Mouse (Mus musculus) right cerebral cortex, postnatal 14 days (tissue): Measurements from ENCODE around the gene D5Ertd579e.
"Not testable (repeated sequence)": the region's sequence is repeated elsewhere in the genome, so short reads cannot be mapped to it uniquely, and the experiment has no call there.

Source experiments
- DNase-seq: peaks from one replicate; pipeline ENCODE4 v3.0.0; 2022

The D5Ertd579e gene

GRCm38 (mm10) chr5:36679918-36680598 is 15.8 kb downstream of the D5Ertd579e start:
- DNase-seq: no peak

DNA sequence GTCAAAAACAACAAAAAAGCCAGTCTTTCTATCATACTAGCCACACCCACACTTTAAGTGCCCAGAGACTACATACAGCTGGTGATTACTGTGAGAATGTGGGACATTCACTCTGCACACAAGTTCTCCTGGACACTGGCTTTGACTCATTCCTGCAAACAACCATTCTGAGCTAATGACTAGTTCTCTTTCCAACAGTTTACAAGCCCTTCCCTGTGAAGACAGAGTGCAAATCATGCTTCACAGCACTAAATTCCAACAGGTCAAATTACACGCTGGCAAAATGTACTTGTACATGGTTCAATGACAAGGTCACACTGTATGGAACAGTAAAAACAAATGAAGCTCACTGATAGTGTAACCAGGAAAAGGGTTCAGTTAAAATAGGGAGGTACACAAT is 17.0 kb downstream of the D5Ertd579e start:
- no peak for DNase-seq

GRCm38 (mm10) chr5:36677907-36678306 is 17.9 kb downstream of the D5Ertd579e start:
- no peak for DNase-seq

- DNase-seq: no peak
Measured at GRCm38 (mm10) chr5:36675466-36675865, 20.4 kb downstream of the D5Ertd579e start.

GRCm38 (mm10) chr5:36674658-36675433 is 21.0 kb downstream of the D5Ertd579e start:
- no peak for DNase-seq

DNA sequence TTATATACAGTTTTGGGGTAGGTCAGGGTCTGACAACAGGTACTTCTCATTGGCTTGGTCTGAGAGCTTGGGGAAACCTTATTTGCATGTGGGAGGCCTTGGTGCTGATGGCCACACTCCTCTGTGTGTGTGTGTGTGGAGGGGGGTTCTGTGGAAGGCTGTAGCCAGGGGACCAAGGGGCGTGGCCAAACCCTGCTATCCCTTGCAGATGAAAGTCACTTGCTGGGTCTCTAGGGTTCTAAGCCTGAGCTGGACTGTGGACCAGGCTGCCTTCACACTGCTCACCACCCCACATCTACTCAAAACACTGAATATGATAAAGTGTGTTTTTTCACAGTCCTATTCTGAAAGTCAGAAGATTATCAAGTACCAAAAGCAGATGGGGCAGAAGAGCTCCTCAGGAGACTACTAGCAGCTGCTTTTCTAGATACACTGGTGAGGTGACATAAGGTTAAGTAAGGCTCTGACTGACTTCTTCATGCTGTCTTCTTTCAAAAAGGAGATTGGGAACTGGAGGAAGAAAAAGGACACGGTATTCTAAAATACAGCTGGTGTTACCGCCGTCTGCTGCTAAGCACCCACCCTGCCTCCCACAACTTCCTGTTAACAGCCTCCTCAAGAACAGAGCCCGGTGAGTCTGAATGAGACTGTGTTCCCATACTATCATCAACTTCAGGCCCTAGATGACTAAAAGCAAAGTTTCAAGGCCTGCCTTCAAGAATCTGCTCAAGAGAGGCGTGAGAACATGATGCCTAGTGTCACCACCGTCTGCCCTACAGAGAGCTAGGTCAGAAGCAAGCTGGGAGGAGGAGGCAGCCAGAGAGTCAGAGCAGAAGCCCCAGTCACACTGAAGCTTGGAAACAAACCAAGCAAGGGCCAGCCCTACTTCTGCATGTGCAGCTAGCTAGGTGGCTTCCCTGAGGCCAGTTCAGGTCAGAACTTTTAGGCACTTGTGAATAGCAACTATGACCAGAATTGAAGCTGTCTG is 26.5 kb downstream of the D5Ertd579e start:
- no peak for DNase-seq

- DNase-seq: no peak
Measured at GRCm38 (mm10) chr5:36668572-36668971, 27.3 kb downstream of the D5Ertd579e start.

DNA sequence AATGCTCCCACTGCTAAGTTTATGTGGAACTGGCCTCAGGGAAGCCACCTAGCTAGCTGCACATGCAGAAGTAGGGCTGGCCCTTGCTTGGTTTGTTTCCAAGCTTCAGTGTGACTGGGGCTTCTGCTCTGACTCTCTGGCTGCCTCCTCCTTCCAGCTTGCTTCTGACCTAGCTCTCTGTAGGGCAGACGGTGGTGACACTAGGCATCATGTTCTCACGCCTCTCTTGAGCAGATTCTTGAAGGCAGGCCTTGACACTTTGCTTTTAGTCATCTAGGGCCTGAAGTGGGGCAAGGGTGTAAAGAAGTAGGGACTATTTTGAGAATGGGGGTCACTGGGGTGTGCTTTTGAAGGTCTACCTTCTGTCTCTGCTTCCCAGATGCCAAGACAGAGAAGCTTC is 27.8 kb downstream of the D5Ertd579e start:
- DNase-seq: not testable (repeated sequence)

GRCm38 (mm10) chr5:36667165-36667564 is 28.7 kb downstream of the D5Ertd579e start:
- no peak for DNase-seq

DNA sequence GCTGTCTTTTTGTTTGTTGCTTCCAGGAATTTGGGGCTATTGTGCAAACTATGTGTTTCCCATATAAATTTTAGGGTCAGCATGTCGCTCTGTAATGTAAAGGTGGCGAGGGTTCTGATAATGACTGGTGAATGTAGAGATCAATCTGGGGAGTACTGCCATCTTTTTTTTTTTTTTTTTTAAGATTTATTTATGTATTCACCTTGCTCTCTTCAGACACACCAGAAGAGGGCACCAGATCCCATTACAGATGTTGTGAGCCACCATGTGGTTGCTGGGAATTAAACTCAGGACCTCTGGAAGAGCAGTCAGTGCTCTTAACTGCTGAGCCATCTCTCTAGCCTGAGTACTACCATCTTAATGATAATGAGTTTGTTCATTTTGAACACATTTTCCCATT is 29.1 kb downstream of the D5Ertd579e start:
- not testable (repeated sequence) for DNase-seq

DNA sequence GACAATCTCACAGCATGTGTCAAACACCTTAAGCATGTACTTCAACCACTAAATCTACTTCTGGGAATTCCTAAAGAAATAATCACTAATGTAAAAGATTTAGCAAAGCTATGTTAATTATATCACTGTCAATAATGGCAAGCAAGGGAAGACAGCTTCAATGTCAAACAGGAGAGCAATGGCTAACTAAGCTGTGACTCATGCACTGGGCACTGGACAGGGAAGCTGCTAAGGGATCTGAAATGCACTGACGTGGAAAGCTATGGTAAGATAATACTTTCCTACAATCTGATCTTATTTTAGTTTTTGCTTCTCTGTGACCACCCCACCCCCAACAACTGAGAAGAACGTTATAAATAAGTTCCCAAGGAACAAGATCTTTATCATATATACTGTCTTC is 32.5 kb downstream of the D5Ertd579e start:
- DNase-seq: no peak

DNA sequence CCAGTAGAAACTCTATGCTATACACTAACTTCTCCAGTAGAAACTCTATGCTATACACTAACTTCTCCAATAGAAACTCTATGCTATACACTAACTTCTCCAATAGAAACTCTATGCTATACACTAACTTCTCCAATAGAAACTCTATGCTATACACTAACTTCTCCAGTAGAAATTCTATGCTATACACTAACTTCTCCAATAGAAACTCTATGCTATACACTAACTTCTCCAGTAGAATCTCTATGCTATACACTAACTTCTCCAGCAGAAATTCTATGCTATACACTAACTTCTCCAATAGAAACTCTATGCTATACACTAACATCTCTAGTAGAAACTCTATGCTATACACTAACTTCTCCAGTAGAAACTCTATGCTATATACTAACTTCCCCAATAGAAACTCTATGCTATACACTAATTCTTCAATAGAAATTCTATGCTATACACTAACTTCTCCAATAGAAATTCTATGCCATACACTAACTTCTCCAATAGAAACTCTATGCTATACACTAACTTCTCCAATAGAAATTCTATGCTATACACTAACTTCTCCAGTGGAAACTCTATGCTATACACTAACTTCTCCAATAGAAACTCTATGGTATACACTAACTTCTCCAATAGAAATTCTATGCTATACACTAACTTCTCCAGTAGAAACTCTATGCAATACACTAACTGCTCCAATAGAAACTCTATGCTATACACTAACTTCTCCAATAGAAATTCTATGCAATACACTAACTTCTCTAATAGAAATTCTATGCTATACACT is 34.7 kb downstream of the D5Ertd579e start:
- DNase-seq: not testable (repeated sequence)

GRCm38 (mm10) chr5:36625612-36626011 is 70.2 kb downstream of the D5Ertd579e start:
- DNase-seq: no peak

DNA sequence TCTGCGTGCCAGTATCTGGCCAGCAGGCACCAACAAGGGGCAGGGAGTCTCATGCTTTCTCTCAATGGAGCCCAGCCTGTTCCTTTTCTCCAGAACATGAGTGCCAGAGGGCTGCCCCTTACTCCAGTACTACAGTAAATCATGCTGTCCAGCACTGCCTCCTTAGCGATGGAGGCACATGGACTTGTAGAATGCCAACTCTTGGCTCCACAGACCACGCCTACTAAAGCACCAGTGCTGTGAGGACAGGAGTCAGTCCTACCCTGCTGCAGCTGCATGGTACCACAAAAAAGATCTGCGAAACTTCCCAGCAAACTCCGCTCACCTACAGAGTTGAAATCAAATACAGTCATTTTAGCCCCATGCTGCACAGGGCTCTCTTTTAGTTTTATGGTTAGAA is 72.2 kb downstream of the D5Ertd579e start:
- DNase-seq: no peak

DNA sequence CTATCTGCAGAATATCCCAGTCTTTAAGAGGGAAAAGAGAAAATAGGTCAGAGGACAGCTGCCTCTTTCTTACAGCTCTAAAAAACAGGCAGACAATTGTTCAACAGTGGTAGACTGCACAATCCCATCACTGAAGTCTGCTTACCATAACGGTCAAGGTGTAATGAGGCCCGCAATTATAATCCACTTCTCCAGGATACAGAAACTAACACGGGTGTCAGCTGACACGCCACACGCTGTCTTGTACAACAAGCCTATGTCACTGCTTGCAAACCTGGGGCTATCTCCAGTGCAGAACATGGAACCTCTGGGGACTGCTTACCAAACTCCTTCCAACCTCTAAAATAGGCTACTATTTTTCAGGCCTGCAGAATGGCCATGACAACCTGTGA is 74.8 kb downstream of the D5Ertd579e start:
- no peak for DNase-seq

DNA sequence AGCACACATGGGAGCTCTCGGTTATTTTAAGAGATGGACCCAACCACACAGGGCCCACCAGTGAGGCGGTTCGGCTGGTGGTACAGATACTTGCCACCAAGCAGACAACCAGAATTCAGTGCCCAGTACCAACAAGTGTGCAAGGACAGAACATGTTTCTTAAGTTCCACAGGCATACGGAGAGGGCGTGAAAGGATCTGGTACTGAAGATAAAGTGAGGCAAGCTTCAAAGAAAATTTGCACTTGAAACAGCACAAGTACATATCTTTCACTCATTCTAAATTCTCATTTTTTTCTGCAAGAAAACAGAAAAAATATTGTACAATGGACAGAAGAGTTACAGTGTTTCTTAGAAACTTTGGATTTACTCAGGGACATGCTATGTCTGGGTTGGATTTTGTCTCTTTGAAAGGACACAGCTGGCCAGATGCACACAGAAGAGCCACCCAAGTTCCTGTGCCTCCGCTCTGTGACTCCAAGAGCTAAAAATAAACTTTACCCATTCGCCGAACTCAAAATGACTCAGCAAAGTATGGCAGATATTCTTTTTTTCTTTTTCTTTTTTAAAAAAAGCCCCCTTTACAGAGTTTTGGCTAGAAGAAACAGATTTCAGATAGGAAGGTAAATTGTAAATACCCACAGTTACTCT is 75.3 kb downstream of the D5Ertd579e start:
- DNase-seq: no peak

- no peak for DNase-seq
Measured at GRCm38 (mm10) chr5:36618890-36619289, 76.9 kb downstream of the D5Ertd579e start.

DNA sequence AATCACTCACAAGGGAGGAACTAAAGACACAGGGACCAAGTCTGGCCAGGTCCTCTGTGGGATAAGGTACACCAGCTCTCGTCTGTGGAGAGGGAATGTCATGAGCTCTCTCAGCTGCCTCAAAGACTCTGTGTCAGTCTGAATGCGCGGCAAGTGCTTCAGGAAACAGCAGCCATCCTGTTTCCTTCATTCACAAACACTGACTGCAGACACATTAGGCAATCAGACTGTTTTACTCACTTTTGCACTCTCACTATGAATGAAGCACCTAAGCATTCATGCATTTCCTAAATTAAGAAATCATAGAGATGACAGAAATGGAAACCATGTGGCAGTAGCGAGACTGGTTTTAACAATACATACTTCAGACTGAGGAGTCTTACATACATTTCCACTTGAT is 77.5 kb downstream of the D5Ertd579e start:
- DNase-seq: no peak

DNA sequence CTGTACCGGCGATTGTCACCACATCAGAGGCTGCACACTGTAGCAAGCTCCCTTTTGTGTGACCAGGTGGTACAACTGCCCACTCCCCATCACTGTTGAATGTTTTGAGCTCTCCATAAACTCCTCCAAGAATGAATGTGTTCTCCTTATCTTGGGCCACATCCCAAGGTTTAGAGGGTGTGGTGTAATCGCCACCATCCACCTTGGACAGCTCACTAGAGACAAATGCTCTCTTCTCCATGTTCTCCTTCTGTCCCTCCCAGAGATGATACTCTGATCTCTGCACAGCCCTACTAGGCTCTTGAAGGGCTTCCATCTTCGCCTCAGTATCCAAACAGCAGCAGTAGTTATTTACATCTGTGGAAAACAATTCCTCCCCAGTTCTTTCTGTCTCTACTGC is 81.7 kb downstream of the D5Ertd579e start:
- no peak for DNase-seq

GRCm38 (mm10) chr5:36608939-36609499 is 86.8 kb downstream of the D5Ertd579e start:
- DNase-seq: no peak

DNA sequence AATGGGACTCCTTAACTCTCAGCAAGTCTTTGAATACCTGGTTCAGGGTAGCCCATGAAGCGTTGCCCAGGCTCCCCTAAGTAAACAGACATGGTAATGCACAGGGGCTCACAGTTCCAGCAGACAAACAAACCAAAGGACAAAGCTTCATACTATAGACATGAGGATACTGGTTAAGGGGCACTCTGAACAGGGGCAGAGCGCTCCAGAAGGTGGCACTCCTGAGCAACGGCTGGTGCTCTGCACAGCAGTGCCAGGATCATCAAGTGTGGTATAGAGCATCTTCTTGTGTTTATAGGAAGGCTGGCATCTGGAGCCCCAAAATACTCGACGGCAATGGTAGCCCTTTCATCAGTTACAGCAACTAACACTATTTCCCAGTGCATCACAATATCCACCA is 92.8 kb downstream of the D5Ertd579e start:
- DNase-seq: peak; percentile 65

DNA sequence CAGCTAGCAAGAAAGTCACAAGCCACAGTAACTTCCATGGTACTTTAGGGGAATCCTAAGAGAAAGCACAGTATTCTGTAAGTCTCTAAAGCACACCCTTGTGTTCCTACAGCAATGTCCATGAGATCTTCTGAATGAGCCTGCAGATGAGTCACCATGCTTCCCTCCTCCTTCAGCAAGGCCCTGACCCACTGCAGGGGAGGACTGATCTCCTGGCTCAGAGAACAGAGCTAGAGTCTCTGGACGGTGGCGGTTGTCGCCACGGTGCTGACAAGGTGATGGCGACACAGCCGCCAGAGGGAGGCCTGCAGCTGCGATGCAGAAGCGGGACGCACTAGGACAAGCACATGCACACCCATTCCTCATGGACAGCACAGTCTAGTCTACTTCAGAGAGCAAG is 93.8 kb downstream of the D5Ertd579e start:
- no peak for DNase-seq
